Mouse (Mus musculus) adrenal gland, adult (tissue): Measurements from ENCODE around the gene AU040320.
A peak's percentile ranks its signal among the peaks of the same experiment; 100 is the strongest.

Source experiments
- DNase-seq, 2 experiments: peaks; one replicate each; pipeline ENCODE4 v3.0.0; 2022 to 2023; ENCODE audit warnings: low spot score in 1 of 2; ENCODE audit not compliant: inconsistent age in 2 of 2

The AU040320 gene

DNA sequence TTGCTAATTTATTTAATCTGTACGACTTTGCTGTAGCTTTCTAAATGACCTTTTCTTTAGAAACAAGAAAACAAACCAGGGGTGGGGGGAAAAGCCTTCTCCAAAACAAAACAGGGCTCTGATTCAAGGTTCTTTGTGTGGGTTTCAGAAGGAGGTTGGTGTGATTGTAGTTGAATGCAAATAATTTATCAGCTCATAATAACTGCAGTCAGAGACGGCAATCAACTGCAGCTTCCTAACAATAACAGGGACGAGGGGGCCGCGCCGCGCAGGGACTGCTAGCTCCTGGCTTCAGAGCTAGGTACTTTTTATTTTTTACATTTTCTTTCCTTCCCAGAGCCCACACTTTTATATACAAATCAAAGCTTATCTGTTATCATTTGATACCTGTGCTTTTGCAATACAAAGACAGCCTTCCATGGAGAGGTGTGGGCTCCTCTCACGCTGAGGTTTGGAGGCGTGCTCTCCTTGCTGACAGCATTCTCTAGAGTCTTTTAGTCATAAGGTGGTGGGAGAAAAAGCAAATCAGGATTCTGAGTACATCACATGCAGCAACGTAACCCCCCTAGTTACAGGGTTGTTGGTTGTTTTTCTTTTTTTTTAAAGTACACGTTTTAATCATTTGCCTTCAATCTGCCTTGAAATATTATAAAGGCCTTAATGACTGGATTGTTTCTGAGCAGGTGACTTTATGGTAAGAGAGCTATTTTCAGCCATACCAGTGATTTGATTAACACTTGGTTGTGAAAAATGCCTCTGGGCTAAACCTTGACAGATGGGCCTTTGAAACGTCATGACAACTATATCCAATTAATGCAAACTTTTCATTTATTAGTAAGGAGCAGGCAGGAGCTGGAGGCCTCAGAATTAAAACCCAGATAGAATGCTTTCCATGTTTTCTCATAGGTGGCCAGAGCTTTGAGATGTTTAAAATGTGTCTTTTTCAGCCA lies 26.8 kb downstream of the AU040320 start:
- no peak for DNase-seq

DNA sequence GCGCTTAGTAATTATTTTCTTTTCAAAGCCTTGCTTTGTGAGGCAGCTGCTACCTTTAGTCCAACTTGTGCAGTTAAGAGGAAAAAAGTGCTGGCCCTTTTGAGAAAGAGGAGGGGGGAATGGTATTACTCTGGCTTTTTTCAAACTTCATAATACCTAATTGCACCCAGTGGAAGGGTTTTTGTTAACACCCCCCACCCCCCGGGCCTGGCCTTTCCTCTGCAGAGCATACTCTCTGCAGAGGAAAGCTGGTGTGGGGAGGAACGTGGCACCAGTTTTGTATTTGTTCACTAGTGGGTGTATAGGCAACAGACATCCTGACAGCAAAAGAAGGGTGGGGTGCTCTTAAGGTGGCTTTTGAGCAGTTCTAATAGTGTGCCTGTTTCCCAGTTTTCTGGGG lies 28.5 kb downstream of the AU040320 start:
- DNase-seq = peak in 1 of 2 experiments; percentile 11

DNA sequence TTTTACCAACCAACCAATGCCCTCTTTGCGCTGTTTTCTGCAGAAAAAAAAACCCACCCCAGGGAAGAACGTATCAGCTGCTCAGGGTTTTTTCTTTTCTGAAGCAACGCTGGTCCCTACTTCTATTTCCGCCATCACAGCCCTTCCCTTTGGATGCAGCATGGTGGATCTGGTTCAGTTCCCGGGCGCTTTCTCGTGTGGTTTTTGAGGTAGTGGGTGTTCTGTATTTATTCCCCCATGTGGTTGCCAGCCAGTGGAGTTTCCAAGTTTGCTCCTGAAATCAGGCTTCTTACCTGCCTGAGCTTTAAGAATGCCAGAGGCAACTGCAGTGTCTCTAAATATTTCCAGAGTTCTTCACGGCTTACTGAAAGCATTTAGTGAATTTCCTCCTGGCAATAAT lies 29.2 kb downstream of the AU040320 start:
- DNase-seq = no peak

DNA sequence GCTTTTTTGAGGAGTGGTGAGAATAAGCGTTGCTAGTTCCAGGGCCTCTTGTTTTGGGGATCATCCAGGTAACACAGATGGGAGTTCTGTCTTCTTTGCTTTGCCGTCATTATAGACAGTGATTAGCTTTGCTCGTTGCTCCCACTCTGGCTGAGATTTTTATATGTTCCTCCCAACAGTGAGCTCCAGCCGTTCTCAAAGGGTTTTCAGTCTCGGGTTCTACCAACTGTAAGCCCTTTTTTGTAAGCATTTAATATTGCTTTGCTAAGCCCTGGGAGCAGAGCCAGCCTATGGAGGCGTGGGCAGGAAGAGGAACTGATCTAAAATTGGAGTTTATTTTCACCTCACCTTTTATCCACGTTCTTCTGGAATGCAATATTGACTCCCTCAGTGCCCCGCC lies 29.7 kb downstream of the AU040320 start:
- no peak for DNase-seq

DNA sequence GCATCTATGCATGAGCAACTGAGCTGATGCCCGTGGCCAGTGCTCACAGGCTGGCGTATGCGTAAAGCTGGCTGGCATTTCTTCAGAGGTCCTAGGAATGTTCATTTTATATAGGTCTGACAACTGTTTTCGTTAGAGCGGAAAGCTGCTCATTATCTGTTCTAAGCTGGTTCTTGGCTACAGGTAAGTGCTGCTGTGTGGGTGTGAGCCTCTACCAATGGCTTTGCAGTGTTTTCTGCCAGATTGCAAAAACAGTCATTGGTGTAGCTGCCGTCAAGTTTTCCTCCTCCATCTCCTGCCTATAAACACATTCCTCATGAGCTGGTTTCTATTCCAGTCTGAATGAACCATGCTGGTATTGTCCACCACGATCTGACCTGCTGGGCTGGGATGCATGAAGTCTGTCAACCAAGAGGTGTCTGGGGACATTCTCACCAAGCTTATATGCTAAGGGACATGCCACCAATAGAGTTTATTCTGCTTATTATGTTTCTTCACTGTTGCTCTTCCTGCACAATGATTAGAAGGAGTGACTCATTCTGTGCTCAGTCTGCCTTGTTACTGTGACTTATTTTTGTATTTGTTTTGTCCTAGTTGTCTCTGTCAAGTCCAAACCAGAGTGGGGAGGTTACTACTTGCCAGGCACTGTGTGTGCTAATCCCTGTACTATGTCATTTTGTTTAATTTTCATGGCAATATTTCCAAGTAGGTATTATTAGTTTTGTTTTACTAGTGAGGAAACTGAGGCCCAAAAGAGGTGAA lies 39.2 kb downstream of the AU040320 start:
- no peak for DNase-seq

DNA sequence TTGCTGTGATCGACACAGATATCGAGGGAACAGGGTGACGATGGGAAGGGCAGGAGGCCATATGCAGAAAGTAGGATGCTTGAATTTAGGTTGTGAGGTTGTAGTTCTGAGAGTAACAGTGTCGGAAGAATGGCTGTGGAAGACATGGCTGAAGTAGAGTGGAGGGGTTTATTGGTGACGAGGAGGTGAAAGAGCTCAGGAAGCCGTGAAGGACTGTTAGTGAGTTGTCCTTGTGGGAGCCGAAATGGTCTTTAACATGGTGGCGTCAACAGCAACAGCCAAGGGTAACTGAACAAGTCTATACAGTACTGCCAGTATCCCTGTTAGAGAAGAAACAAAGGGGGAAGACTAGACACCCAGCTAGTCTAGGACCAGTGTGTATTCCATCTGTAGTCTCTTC lies 48.8 kb downstream of the AU040320 start:
- DNase-seq = no peak

DNA sequence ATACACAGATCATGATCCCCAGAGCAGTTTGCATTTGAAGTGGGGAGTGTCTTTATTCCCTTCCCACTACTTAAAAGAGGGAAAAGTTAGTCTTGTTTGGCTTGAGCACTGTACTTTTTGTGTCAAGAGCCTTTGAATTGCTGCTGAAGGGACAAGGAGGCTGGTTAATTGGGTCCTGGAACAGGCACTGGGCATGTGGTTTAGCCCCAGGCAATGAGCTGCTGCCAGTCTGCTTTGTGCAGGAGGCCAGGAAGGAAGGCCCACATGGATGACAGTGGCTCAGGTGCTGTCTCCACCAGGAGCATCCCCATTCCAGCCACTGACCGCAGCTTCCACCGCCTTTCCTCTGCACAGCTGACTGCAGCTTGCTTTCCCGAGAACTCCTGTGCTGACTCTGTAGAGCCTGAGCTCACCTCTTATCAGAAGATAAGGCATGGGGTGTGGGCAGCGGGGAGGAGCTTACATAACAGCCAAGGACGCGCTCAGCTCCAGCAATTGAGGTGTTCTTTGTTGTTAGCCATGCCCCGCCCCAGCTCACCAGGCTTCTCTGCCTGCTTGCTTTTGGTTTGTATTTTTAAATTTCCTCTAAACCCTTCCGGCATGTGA lies 50.0 kb downstream of the AU040320 start:
- peak; percentile 51 to 73 for DNase-seq

DNA sequence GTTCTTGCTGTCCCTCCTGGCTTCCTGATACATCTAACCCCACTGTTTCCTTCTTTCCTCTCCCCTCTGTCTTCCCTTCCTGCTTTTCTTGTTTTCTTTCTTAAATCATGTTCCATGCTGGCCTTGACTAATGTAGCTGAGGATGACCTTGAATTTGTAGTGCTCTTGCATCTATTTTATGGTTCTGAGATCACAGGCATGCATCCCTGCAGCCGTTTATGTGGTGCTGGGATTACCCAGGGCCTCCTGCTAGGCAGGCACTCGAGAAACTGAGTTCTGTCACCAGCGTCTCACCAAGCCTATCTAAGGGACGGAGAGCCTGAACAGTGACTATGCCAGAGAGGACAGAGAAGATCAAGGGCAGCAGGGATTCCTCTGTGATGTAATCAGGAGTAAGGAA lies 52.4 kb downstream of the AU040320 start:
- peak; percentile 45 to 74 for DNase-seq

DNA sequence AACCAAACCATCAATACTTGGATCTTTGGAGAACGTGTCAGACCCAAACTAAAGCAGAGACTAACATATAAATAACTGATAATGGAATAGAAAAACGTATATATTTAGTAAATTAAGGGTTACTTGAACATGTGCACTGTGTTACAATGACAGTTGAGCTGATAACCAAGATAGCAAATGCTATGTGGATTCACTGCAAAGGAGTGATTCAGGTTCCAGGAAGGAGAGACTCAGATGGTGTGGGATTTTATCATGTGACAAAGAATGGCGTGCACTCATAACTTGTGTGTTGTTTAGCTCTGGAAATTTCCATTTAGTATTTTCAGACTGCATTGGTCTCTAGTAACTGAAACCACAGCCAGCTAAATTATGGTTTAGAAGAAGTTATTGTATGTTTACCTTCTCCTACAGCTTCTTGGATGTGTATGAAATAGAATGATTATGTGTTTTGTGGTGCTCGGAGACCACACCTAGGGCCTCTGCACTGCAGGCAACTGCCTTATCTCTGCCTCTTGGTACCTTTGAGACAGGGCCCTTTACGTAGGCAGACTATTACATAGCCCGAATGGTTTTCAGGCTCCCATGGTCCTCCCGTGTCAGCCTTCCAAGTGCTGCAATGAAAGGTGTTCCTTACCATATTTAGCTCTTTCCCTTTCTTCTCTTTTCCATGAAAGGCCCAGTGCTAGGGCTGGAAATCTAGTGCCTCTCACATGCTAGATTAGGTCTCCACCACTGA lies 53.5 kb downstream of the AU040320 start:
- no peak for DNase-seq

DNA sequence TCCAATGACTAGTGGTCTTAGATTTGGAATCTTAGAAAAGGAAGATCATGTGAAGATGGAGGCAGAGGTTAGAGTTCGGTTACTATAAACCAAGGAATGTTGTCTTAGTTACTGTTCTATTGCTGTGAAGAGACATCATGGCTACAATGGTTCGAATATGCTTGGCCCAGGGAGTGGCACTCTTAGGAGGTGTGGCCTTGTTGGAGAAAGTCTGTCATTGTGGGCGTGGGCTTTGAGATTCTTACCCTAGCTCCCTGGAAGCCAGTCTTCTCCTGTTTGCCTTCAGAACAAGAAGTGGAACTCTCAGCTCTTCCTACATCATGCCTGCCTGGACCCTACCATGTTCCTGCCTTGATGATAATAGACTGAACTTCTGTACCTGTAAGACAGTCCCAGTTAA lies 57.2 kb downstream of the AU040320 start:
- DNase-seq = no peak

DNA sequence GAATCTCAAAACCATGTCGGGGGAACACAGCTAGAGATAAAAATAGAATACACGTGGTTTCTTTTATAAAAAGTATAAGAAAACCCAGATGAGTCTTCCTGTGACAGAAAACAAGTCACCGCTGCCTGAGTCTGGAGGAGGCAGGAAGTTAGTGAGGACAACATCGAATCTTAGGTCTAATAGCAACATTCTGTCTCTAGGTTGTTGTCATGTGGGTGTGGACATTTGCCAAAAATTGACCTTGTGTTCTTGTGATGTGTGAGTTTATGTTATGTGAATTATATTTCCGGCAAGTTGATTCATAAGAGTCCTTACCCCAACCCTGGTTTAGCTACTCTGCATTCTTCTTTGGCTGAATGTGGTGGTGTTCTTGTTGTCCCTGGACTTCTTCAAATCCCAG lies 59.9 kb downstream of the AU040320 start:
- DNase-seq = no peak

DNA sequence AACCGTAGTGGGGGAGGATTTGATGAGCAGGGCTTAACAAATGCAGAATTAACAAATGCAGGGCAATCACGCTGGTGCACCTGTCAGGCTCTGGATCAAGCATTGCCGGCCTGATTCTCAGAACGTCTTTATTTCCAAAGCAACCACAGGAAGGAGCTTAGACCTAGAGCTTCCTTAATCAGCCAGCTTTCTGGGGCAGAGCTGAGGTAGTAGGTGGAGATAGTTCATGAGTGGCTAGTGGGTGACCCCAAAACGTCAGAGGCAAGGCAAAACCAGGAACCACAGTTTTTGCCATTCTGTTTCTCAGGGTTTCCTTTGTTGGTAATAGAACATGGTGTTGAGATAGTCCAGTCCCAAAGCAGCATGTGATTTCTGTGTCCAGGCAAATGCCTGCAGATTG lies 61.5 kb downstream of the AU040320 start:
- no peak for DNase-seq

DNA sequence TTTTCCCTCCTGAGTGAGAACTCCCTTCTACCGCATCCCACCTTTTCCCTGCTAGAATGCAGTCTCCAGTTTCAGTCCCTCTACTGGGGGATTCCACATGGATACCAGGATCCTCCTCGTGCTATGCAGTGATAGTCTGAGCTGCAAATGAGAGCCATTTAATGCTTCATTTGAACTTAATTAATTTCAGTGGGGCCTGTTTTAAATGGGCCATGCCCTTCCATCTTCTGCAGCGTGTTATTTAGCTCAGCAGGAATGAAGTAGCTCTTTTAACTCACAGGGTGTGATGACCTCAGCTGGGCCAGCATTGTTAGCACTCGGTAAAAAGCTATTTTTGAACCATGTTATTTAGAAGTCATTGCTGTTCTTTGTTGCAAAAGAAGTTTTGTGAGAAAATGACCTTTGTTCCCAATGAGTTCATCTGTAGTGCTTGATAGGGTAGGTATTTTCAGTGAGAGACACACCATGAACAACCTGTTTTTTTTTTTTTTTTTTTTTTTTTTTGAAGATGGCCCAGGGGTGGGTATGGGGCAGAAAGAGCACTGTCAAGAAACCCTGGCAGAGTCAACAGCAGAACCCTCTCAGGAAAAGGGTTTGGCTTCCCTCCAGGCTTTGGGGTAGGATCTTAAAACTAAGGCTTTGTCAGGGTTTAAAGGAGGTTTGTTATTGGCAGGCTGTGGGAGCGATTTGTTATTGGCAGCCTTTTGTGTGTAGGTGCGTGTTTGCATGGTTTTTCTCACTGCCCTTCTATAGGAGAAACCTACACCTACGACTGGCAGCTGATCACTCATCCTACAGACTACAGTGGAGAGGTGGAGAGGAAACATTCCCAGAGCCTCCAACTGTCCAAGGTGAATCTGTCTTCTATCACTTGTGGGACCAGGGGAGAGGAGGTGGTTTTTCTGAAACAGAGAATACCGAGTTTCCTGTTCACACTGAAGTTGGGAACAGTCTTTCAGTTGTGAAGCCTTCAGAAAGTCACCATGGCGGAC lies 69.8 kb downstream of the AU040320 start:
- DNase-seq = no peak

DNA sequence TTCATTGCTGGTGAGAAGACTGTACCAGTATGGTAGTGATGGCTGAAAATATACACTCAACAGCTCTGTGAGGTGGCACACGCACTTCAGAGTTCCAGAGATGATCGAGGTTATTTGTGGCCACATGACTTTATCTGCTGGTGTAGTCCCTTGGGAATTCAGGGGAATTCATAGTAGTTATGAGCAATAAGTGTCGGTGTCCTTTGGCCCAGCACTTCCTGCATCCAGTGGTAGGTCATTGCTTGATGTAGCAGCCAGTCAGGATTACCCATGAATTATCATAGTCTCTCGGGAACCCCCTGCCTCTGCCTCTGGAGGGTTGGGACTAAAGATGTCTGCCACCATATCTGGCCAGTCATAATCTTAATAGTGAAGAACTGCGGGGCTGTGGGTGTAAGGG lies 70.6 kb downstream of the AU040320 start:
- DNase-seq = no peak

DNA sequence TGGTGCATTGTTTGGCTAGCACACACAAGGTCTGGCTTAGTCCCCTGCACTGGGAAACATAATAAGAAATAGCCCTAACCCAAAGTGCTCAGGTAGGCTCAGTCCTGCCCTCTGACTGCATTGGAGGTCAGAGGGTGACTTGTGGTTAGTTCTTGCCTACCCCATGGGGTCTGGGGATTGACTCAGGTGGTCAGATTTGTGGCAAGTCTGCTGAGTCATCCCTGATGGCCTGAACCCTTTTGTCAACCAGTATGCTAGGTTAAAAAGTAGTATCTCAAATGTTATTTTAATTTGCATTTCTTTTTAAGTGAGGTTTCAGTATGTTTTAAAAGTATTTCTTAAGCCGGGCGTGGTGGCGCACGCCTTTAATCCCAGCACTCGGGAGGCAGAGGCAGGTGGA lies 77.8 kb downstream of the AU040320 start:
- no peak for DNase-seq

DNA sequence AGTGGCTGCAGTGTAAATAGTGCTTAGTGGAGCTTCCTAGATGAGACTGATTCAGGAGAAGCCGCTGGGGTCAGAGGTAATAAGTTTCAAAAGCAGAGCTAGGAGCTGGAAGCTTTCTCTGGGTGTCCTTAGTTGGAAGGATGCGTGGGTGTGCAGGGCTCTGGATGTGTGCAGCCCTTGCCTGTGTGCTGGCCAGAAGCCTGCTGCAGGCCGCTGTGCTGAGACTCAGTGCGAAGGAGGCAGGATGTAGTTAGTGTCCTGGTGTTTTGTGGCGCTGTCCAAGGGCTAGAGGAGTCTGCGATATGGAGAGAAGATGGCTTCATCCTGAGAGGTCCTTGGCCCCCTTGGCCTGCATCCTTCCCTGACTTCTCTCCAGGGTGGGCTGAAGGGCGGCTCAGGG lies 85.5 kb downstream of the AU040320 start:
- no peak for DNase-seq

DNA sequence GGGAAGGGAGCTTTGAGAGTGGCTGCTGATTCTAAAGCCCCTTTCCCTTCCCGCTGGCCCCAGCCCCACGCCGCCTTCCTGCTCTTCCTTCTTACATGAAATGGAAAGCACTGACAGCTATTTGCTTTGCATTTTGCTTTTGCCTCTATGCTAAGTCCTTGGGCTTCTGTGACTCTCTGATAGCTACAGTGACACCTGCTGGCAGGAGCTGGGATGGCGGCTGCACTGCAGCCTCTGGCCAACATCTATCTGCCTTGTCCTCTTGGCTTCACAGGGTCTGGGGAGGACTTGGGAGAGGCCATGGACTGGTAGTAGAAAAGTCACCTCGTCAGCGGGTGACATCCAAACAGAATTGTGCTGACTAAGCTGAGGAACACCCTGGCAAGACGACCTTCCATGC lies 86.5 kb downstream of the AU040320 start:
- peak; percentile 81 to 94 for DNase-seq

DNA sequence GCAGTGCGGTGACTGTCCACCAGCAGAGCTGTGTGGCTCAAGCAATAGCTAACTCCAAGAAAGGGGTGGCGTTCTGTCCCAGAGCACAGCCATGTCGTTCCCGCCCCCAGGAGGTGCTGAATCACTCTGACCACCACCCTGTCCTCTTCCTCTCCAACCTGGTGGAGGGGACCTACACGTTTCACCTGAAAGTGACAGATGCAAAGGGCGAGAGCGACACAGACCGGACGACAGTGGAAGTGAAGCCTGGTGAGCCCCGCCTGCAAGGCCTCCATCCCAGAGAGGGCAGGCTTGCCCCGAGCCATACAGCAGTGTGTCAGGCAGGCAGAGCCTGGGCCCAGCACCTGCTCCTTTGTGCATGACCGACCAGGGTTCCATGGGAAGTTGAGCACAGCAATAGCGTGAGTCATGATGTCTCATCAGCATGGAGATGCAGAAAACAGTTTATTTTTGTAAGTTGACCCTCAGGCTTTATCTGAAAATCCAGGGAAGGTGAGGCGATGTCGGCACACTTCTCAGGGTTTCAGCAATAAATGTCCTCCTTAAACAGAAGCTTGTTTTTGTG lies 87.7 kb downstream of the AU040320 start:
- DNase-seq = peak; percentile 36 to 71

DNA sequence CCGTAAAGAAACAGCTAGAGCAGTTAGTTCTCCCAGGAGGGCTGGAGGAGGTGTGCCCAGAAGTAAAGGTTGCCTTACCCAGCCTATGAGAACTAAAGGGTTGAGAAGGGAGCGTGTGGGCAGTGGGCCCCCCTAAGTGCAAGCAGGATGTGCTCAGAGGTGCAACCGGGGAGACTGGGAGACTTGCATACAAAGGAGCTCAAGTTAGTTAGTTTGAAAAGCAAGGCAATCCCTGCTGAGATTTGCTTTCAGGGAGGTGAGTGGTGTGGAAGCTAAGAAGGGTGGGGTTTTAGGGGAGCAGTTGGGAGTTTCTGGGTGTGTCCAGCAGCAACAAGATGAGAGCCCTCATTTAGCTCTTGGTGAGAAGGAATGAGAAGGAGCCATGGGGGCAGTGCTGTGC lies 89.6 kb downstream of the AU040320 start:
- DNase-seq = no peak

DNA sequence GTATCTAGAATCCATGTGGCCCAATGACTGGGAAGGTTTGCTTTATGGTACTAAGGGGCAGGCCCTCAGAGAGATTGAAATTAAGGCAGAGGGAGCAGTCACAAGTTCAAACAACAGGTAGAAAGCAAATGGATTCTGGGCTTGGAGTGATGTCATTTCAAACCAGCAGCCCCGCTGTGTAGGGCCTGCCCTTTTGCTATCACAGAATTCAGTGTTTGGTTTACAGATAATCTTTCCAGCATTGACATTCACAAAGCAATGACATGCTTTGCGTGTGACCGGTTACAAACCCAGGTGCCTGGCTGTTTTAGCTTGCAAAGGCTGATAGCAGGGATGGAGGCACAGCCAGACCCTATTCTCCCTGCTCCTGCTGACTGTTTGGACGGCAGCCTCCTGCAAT lies 92.3 kb downstream of the AU040320 start:
- DNase-seq = no peak
